Mouse (Mus musculus) heart, adult 2 months (tissue): Measurements from ENCODE around the gene Pcdh15.

Experiments used
- CTCF ChIP-seq: fragments of 200-600 bp; IDR thresholded peaks from 2 replicates; pipeline ENCODE4 v1.8.1; 2022; ENCODE audit warnings: antibody characterized with exemption, mild to moderate bottlenecking, moderate library complexity
- EP300 ChIP-seq: fragments of 200-500 bp; IDR thresholded peaks from 2 replicates; pipeline ENCODE4 v1.6.1; 2011; ENCODE audit warnings: low read depth, low read length, control low read depth; ENCODE audit not compliant: insufficient read depth
- POLR2A ChIP-seq: fragments of 200-500 bp; IDR thresholded peaks from 2 replicates; pipeline ENCODE4 v1.6.1; 2011; ENCODE audit warnings: mild to moderate bottlenecking, low read depth, low read length, control low read depth; ENCODE audit not compliant: insufficient read depth

- TF ChIP-seq EP300 (no peak), CTCF (no peak), POLR2A (no peak)
Measured at GRCm38 (mm10) chr10:74270894-74271293, 1171.8 kb downstream of the Pcdh15 start.
